Mouse (Mus musculus): ENCODE measurements around the gene Trpv5.

Gene Trpv5

DNA sequence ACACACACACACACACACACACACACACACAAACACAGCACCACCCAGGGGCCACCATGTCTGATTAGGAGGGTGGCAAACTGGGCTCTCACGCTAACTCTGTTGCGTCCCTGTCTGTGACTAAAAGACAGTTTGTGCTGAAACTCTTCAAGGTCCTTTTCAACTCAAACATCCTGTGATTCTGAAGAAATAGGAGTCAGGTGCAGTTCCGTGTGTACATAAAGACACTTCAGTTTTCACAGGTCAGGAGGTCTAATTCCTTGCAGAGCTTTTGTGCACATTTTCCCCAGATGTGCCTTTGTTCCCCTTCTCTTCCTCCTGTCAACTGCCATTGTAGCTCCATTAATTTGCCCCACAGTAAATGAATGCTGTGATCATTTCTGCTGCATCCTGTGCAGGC is 40.1 kb downstream of the Trpv5 start:
- no peak for DNase-seq (ENCODE audit: low spot score in 2 of 2)

DNA sequence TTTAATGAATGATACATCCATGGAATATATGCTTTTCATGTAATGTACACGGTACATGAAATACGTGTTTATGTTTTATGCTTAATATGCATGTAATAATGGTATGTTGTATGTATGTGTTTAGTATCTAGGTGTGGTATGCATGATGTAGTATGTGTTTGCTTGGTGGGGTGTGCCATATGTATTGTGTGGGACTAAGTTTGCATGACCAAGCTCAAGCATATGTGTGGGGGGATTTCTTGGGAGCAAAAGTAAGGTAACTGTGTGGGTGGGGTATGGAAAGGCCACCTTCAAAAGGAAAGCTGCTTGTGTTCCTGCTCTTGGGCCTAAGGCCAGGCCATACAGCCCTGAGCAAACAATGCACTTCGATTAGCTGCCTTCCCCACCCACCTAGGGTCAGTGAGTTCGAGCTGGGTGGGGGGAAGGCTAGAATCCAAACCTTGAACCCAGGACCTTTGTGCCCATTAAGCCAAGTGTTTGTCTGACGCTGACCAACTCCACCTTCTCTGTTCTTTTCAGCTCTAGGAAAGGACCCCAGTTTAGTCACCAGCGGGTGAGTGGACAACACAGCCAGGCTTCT is 42.6 kb downstream of the Trpv5 start:
- no peak for DNase-seq (ENCODE audit: low spot score in 2 of 2)

DNA sequence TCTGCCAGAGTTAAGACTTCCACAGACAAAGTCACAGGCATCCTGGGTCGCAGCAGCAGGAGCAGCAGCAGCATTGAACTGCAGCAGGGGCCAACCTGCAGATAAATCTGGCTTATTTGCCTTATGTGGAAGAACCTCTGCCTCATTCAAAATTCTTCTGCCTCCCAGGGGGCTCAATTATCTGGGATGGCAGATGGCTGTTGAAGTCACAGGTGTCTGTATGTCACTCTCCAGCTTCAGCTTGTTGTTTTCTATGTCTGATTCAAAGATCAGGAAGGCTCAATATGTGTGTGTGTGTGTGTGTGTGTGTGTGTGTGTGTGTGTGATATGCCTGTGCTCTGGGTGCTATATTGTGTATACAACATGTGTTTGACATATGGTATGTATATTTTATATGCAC is 43.2 kb downstream of the Trpv5 start:
- no peak for DNase-seq (ENCODE audit: low spot score in 2 of 2)

DNA sequence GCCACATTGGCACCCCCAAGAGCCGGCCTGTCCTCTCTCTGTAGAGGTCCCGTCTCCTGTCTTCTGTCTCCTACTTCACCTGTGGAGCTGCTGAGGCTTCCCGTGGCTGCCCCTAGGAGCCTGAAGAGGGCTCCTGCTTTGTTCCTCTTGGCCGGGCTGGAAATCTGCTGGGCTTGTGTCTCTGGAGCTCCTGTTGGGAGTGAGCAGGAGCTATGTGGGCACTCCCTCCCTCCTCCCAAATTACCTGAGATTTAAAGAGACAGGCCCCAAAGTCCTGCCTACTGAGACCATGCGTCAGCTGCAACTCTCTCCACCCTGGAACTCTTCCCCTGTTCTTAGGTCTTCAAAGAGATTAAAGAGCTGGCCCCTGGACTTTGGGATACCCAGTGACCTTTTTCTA is 44.4 kb downstream of the Trpv5 start, which contains the start of gene Trpv6:
Trpv6 (minus strand) TSS at position 228 of the 400 bp plus-strand sequence.
- DNase-seq (ENCODE audit: low spot score in 2 of 2) = no peak

DNA sequence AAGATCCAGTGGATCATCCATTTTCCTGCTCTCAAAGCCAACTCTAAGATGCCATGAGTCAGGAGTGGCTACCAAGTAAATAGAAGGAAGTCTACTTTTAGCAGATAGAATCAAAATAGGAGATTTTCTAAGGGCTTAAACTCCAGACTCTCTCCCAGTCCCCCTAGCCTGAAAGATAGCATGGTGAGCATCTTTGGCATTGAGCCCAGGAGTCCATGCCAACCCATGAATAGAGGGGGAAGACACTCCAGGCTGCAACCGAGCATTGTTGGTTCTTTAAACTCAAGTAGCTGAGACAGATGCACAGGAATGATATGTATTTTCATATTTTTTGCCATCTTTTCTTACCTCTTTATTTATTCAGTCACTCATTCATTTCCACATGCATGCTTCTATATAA is 45.4 kb downstream of the Trpv5 start:
- no peak for DNase-seq (ENCODE audit: low spot score in 2 of 2)

DNA sequence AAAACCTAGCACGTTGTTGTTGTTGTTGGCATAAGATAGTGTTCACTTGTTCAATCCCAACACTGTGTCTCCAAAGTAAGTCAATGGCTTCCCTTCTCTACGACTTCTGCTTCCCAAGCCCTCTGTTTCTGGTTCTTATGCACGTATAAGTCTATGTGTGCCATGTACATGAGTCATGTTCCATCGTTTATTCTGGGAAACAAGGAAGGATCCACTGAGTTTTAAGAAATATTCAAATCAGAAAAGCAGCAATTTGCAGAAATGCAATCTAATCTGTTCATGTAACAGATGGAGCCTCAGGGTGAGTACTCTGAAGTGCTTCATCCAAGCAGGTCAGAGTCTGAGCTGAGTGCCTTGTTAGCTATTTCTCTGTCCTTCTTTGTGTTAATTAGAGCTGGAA is 49.0 kb downstream of the Trpv5 start:
- DNase-seq (ENCODE audit: low spot score in 2 of 2) = no peak

DNA sequence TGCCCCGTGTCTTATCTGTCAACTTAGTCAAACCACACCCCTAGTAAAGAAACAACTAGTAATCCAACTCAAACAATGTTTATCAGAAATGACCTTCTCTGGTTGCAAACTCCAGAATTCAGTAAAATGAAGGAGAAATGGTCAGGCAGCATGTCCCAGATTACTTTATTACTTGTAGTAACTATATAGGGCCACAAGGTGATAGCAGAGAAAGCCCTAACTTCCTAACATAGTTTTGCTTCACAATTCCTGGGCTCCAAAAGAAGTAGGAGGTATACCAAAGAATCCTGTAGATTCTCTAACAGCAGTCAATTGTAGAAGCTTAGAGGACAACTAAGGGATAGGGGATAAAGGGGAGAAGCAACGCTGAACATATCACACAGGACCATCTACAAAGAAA is 49.8 kb downstream of the Trpv5 start:
- DNase-seq (ENCODE audit: low spot score in 2 of 2) = no peak

DNA sequence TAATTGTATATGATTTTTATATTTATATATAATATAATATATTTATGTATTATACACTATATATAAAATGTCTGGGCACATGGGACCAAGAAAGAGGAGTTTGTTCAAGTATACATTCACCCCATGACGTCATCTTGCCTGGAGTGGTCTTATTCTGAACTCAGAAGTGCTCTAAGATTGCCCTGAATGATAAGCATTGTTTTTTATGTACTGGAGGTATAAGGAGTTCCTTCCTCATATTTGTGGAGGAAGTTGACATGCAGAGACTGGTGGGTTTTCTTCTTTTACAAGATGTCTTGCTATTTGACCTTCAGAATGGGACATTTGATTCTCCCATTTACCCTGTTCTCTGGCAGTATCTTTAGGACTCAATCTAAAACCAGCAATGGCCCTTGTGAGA is 52.4 kb downstream of the Trpv5 start:
- DNase-seq (ENCODE audit: low spot score in 2 of 2) = no peak

DNA sequence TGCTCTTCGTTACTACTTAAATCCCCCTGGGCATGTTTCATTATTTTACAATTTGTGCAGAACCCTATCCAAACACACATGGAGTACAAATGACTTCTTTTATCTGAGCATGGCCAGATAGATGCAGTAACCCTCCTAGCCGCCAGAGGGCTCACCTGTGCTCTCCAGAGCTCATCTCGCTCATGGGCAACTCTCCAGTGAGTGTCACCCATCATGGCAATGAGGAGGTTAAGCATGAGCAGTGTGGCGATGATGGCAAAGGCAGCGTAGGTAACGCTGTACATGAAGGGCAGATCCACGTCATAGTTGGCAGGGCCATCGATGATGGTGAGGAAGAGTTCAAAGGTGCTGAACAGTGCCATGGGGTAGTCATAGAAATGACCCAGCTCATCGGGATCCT is 57.9 kb downstream of the Trpv5 start:
- no peak for DNase-seq (ENCODE audit: low spot score in 2 of 2)

DNA sequence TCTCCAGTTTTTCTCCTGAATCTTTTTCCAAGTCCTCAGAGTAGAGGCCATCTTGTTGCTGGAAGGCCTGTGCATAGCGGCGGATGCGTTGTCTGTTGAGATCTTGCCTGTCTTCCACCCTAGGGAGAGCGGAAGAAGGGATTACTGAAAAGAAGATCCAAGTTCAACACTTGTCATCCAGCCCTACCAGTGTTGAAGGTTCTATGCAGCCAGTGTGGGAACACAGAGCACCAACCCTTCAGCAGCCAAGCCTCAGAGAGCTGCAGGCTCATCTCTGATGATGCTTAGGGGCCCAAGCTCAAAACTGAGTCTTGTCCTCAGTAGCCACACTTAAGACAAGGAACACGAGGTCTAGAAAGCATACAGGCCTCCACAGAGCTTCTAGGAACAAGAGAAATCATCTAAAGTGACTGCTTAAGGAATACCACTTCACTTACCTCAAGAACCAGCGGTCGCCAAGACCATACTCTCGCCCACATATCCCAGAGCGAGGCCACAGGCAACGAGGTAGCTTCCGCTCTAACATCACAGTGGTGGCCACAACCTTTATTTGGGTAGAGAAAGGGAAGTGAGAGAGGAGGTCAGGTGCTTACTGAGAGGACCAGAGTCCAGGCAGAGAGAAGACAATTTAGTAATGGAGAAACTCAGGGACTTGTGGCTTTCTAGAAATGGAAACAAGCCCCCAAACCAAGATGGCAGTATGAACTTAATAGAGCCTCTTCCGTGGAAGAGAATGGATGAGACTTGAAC is 59.2 kb downstream of the Trpv5 start:
- DNase-seq (ENCODE audit: low spot score in 2 of 2) = no peak

DNA sequence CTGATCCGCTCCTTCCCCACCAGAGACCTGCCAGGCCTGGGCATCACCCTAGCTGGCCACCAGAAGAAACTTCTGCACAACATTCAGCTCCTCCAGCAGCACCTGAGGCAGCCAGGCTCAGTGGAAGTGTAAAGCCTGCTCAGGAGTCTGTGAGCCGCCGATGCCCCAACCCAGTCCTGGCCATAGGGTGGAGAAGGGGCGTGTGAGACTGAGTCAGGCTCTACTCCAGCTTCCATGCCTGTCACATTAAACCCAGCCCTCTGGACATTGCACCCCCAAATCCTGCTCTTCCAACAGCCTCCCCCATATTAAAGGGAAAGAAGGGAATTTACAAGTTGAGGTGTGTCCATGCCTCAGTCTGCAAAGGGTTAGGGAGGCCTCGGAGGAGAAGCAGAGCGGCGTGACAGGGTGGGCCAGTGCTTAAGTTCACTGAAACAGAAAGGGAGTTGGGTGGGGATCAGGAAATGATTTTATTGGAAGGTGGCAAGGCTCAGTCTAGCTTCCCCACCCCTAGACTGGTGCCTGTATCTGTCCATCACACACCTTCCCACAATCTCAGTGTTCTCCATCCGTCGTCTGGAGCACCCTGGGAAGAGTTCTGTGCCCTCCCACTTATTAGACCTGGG is 60.3 kb downstream of the Trpv5 start:
- DNase-seq (ENCODE audit: low spot score in 2 of 2) = no peak

DNA sequence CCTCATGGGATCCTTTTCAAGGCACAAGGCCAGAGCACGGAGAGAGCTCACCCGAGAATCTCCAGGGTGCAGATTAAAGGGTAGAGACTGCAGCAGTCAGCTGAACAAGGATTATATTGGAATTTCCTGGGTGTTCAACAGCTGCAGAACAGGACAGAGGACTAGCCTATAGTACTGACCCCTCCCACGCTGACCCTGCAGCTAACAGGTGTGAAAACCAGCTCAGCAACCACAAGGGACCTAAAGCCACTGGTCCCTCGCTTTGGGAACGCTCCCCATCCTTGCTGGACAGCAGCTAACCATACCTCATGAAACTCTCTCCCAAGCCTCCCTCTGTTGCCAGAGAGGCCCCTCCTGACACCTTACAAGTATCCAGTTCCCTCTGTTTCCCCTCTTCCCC is 72.9 kb downstream of the Trpv5 start:
- no peak for DNase-seq (ENCODE audit: low spot score in 2 of 2)

DNA sequence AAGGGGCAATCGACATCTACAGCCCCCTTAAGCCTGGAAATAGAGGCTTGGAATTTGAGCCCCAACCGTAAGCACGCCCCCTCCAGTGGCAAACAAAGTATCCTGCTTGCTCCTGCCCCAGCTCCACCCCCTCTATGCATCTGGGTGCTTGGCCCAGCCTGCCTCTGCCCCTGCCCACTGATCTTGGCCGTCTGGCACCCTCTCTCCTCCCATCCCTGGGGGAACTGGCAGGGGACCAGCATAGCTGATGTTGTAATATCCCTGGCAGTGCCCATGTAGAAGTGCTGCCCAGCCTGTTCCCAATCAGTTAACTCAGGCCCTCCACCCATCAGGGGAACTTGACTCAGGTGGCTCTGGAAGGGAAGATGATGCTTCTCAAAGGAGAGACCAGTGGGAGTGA is 74.4 kb downstream of the Trpv5 start:
- peak in 1 of 2 experiments; percentile 68 for DNase-seq (ENCODE audit: low spot score in 2 of 2)

DNA sequence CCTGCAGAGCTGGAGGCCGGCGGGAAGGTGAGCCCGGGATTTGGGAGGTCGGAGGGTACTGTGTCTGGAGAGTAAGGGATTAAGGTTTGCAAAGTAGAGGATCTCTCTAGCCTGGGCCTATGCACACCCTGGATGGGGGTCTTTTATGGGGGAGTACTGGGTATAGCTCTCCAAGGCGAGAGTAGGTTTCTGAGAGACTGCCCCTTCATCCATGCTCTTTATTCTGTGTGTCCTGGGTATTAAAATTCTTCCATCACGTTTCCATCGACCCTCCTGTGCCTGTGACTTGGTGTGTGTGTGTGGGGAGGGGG is 74.8 kb downstream of the Trpv5 start:
- DNase-seq (ENCODE audit: low spot score in 2 of 2) = no peak

DNA sequence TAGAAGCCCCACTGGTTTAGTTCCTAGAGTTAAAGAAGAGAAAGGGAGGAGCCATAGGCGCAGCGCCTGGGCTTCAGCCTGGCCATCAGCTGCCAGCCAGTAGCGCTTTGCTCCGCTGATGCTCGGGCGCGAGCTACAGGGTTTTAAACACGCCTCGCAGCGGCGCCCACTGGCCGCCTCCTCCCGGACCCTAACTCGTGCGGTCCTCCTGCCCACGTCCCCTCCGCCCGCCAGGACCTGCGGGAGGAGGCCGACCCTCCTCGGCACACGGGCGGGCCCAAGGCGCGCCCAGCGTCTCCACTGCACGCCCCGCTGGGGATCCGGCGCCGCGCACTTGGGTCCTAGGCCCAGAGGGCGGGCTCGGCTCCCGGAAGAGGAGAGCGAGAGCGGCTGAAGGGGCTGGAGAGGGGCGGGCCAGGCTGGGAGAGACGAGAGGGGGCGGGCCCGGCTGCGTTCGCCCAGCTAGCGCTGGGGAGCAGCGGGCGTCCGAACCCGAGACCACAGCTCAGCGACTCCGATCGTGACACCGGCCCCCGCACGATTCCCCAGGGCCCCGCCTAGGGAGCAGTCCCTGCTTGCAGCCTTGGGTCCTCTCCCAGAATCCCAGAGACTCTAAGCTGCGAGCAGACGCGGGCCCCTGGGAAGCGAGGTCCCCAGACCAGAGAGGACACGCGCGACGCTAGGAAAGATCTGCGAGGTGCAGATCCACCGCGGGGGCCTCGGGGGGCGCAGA is 75.3 kb downstream of the Trpv5 start, which contains the start of gene Ephb6:
Ephb6 (plus strand) TSS at position 422 of the 733 bp plus-strand sequence.
- no peak for DNase-seq (ENCODE audit: low spot score in 2 of 2)

DNA sequence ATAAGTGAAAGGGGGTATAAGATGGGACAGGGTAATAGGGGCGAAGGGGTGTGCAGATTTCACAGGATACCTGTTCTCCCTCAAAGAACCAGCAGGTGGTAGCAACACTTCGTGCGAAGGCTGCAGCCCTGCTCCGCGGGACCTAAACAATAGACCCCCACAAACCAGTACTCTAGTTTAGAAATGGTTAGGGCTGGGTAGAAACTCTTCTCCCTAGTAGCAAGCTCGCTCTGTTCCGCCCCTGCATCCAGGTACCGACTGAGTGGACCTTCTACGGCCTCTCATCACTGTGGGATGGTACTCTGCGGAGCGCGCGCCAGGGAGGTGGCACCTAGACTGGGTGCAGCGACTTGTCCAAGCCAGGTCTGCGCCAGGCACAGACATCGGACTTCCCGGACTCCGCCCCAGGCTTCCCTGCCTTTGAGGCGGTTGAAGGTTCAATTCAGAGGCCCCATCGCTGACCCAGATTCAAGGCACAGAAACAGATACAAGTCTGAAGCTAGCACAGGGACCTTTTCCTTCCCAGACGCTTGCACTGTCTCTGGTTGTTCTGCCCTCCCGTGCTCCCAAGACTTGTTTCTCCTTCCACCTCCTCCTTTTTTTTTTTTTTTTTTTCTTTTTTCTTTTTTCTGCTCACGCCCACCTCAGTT is 76.0 kb downstream of the Trpv5 start:
- DNase-seq (ENCODE audit: low spot score in 2 of 2) = no peak
